11 mouse cellular contexts compared by ENCODE assay signal in the genomic region with DNA sequence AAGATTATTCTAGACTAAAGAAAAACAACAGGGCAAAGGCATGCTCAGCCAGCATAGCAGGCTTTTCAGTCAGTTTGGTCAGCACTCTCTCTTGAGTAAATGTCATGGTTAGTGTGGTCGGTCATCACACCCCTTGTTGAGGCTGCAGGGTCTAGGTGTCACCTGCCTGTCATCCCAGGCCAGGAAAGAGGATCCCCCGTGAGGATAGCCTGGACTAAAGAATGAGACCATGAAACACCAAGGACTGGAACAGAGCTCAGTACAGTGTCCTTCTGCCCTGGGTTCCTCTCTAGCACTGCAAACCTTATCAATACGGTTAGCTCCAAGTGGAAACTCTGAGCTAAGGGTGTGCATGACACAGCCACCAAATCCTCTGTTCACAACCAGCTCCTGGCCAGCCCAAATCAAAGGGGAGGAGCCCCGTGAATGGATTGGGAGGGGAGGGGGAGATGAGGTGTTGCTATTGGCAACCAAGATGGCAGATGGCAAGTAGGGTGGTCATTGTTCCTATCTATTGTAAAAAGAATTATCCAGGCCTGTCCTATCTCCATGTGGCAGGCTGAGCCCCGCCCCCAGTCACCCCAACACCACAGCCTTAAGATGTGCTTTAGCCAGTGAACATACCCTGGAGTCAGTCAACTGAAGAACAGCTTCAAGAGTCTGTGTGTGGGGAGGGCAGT.
A peak's percentile ranks its signal among the peaks of the same experiment; 100 is the strongest.
DNase-seq lines count a peak whose midpoint lies in the region; ATAC-seq and TF ChIP-seq lines count a peak whose summit lies in the region.
"Had no signal": no experiment of that assay in that cellular context is flagged by ENCODE, and none has a peak within 500 bp of the region (broad histone marks: within the 10 kb centered on the region; RNA-seq: fewer than 3 reads in every experiment).

No protein-coding gene starts in this region.

- H3K4me1 ChIP-seq in heart, embryonic 10.5 days = peaks cover 59% of the 10 kb centered on the region
- peaks cover 37% of the 10 kb centered on the region for H3K4me1 ChIP-seq in stomach, embryonic 15.5 days
- peaks cover 9% of the 10 kb centered on the region for H3K4me1 ChIP-seq in stomach, postnatal 0 days (replicated peaks; ENCODE audit: control insufficient read depth, insufficient read depth)

- no peak overlapping the region for H3K9ac ChIP-seq in stomach, embryonic 15.5 days
- H3K9ac ChIP-seq in stomach, postnatal 0 days (ENCODE audit: low read length) = no peak overlapping the region

- peak overlapping the region; percentile 42 for H3K27ac ChIP-seq in heart, embryonic 10.5 days
- H3K27ac ChIP-seq in stomach, embryonic 15.5 days = 0 out of 2 replicates have a peak overlapping the region, but pooled peaks have one; percentile 11
- no peak overlapping the region for H3K27ac ChIP-seq in stomach, postnatal 0 days (replicated peaks)

- no peak for DNase-seq in heart, embryonic 10.5 days (ENCODE audit: low spot score)
- no peak for DNase-seq in heart, postnatal 10 days
- no peak for DNase-seq in stomach, postnatal 0 days (ENCODE audit: low spot score)
- DNase-seq in cerebellum, postnatal 25 days = no peak
- no peak for DNase-seq in cerebellum, postnatal 36 days
- DNase-seq: lung, adult 18-20 months had no signal

- 63% methylated on average over 5 of the region's 5 CpGs for WGBS in heart, embryonic 10.5 days
- WGBS in stomach, embryonic 15.5 days = 68% methylated on average over 5 of the region's 5 CpGs
- WGBS in stomach, postnatal 0 days = 72% methylated on average over 5 of the region's 5 CpGs

- TF ChIP-seq EP300 in stomach, postnatal 0 days (optimal IDR thresholded peaks at IDR 0.05) = no peak

- no peak for TF ChIP-seq CTCF in stomach, postnatal 0 days (IDR thresholded peaks at IDR 0.05; ENCODE audit: low read depth)

- ATAC-seq in stomach, embryonic 15.5 days (ENCODE audit: insufficient read depth, low FRiP score, low read depth) = no peak
- no peak for ATAC-seq in stomach, postnatal 0 days (ENCODE audit: low FRiP score, low TSS enrichment)
- ATAC-seq in megakaryocyte progenitor cell, adult 5-6 weeks (replicated peaks; ENCODE audit: poor library complexity) = peak; percentile 34; the same call in 1 of the 2 replicates
- no peak for ATAC-seq in erythroid progenitor cell, adult 5-6 weeks (replicated peaks; ENCODE audit: low FRiP score, poor library complexity, severe bottlenecking)

- no peak overlapping the region for H3K4me3 ChIP-seq in heart, embryonic 10.5 days
- no peak overlapping the region for H3K4me3 ChIP-seq in stomach, embryonic 15.5 days (replicated peaks)
- H3K4me3 ChIP-seq in stomach, postnatal 0 days (ENCODE audit: low read depth, low read length) = no peak overlapping the region
- H3K4me3 ChIP-seq: myocyte had no signal

- no peak overlapping the region for H3K4me2 ChIP-seq in stomach, embryonic 15.5 days
- no peak overlapping the region for H3K4me2 ChIP-seq in stomach, postnatal 0 days (replicated peaks; ENCODE audit: low read depth)

- intact Hi-C loops in heart, postnatal 10 days (cut with DNase I) = no loop called here

- no peaks in the 10 kb centered on the region for H3K27me3 ChIP-seq in heart, embryonic 10.5 days (ENCODE audit: insufficient read depth, poor library complexity, severe bottlenecking)
- no peaks in the 10 kb centered on the region for H3K27me3 ChIP-seq in stomach, embryonic 15.5 days (replicated peaks)
- no peaks in the 10 kb centered on the region for H3K27me3 ChIP-seq in stomach, postnatal 0 days (ENCODE audit: control insufficient read depth, insufficient read depth, low read length)

- H3K9me3 ChIP-seq in heart, embryonic 10.5 days = no peaks in the 10 kb centered on the region; the same call in 1 of the 2 replicates
- H3K9me3 ChIP-seq in stomach, embryonic 15.5 days = no peaks in the 10 kb centered on the region
- H3K9me3 ChIP-seq in stomach, postnatal 0 days (ENCODE audit: control insufficient read depth, low read length) = 0 out of 2 replicates have a peak, but pooled peaks cover 2% of the 10 kb centered on the region

- no peaks in the 10 kb centered on the region for H3K36me3 ChIP-seq in heart, embryonic 10.5 days
- no peaks in the 10 kb centered on the region for H3K36me3 ChIP-seq in stomach, embryonic 15.5 days
- H3K36me3 ChIP-seq in stomach, postnatal 0 days (ENCODE audit: control insufficient read depth, insufficient read depth, low read length) = no peaks in the 10 kb centered on the region
- H3K36me3 ChIP-seq: G1E had no signal
